Mouse (Mus musculus): ENCODE measurements at regions not wholly inside any gene's neighbourhood (a gene's known extent, or its start where the extent isn't known, plus 50 kb on each side); places are given as distances from the start of the nearest gene placed in this dataset.

- TF ChIP-seq MAX (IDR thresholded peaks at IDR 0.05; ENCODE audit: low read length) (peak; percentile 75; the same call in 1 of the 2 replicates), CTCF (conservative IDR thresholded peaks at IDR 0.05 in 1 of 2, IDR thresholded peaks at IDR 0.05 in 1 of 2; ENCODE audit: low read depth in 2 of 2, low read length in 2 of 2) (no peak), POLR2A (IDR thresholded peaks at IDR 0.05; ENCODE audit: low read depth, low read length) (no peak), JUND (conservative IDR thresholded peaks at IDR 0.05; ENCODE audit: low read depth, low read length) (peak; percentile 27; the same call in 1 of the 2 replicates), KAT2A (IDR thresholded peaks at IDR 0.05; ENCODE audit: insufficient replicate concordance, low read length) (no peak), MAFK (IDR thresholded peaks at IDR 0.05; ENCODE audit: insufficient replicate concordance, low read length) (peak; percentile 69; the same call in 1 of the 2 replicates)
Observed at GRCm38 (mm10) chr2:11375092-11375491, 178.8 kb downstream of the Pfkfb3 start.

Measured in CH12.LX (cell line).